Mouse (Mus musculus) cerebellum, adult 11-12 months (tissue): ENCODE data around the gene Vav2.

Experiments used
- DNase-seq: peaks from one replicate; pipeline ENCODE4 v3.0.0; 2022

The Vav2 gene

GRCm38 (mm10) chr2:27246712-27247486 is 179.9 kb downstream of the Vav2 start:
- DNase-seq: no peak

- no peak for DNase-seq
Observed at GRCm38 (mm10) chr2:27245947-27246346, 180.9 kb downstream of the Vav2 start.

- DNase-seq: peak; percentile 57
Observed at GRCm38 (mm10) chr2:27237342-27237741, 189.5 kb downstream of the Vav2 start.

- peak; percentile 52 for DNase-seq
Observed at GRCm38 (mm10) chr2:27235729-27236128, 191.1 kb downstream of the Vav2 start.

- peak; percentile 1 for DNase-seq
Observed at GRCm38 (mm10) chr2:27232376-27232775, 194.5 kb downstream of the Vav2 start.

- DNase-seq: peak; percentile 67
Observed at GRCm38 (mm10) chr2:27229481-27230105, 197.2 kb downstream of the Vav2 start.

- peak; percentile 8 for DNase-seq
Observed at GRCm38 (mm10) chr2:27228809-27229480, 197.9 kb downstream of the Vav2 start.

GRCm38 (mm10) chr2:27226572-27226971 is 200.3 kb downstream of the Vav2 start:
- peak; percentile 3 for DNase-seq

- DNase-seq: peak; percentile 65
Observed at GRCm38 (mm10) chr2:27223012-27223421, 203.8 kb downstream of the Vav2 start.

- DNase-seq: no peak
Observed at GRCm38 (mm10) chr2:27218569-27218968, 208.3 kb downstream of the Vav2 start.

GRCm38 (mm10) chr2:27218121-27218544 is 208.7 kb downstream of the Vav2 start:
- DNase-seq: peak; percentile 25

- no peak for DNase-seq
Observed at GRCm38 (mm10) chr2:27215537-27215936, 211.3 kb downstream of the Vav2 start.
